Mouse (Mus musculus) small intestine, adult 2 months (tissue): Measurements from ENCODE around the gene Tgm3.

ENCODE experiments used
- CTCF ChIP-seq: fragments of 200-500 bp; IDR thresholded peaks from 2 replicates; pipeline ENCODE4 v1.5.1; 2012; ENCODE audit warnings: low read depth, mild to moderate bottlenecking, control low read depth, inconsistent platforms, low read length, moderate library complexity, mixed read lengths; ENCODE audit not compliant: insufficient replicate concordance, insufficient read length; ENCODE audit errors: extremely low read depth
- POLR2A ChIP-seq: fragments of 200-500 bp; IDR thresholded peaks from 2 replicates; pipeline ENCODE4 v1.6.1; 2012; ENCODE audit warnings: low read depth, mild to moderate bottlenecking, control low read depth, inconsistent platforms, low read length, moderate library complexity

GRCm38 (mm10) chr2:130036846-130037245, 24.7 kb downstream of the Tgm3 start:
- no peak for TF ChIP-seq CTCF
- no peak for TF ChIP-seq POLR2A
